Mouse (Mus musculus) CH12.LX (cell line): ENCODE measurements around the gene Baz2b. TPM values are rescaled to one million over a fixed set of nuclear protein-coding genes. Genes with fewer than 3 reads are reported as not detected.

ENCODE experiments used
- DNase-seq: peaks from one replicate; pipeline ENCODE4 v3.0.0-alpha.2; 2013; ENCODE audit errors: extremely low read depth
- H3K27ac ChIP-seq: 2 replicates; pipeline ENCODE4 v1.5.1; 2012; ENCODE audit warnings: low read depth, mild to moderate bottlenecking, control low read depth, moderate library complexity; ENCODE audit not compliant: insufficient read depth
- H3K27me3 ChIP-seq: replicated peaks from 2 replicates; pipeline ENCODE3; 2012; ENCODE audit warnings: inconsistent platforms
- H3K36me3 ChIP-seq, 2 experiments: replicated peaks in 1 of 2; 2 replicates each; pipeline versions ENCODE3 to v1.6.1; 2012; ENCODE audit warnings: inconsistent platforms in 1 of 2, low read length in 1 of 2, mild to moderate bottlenecking in 1 of 2, mixed read lengths in 1 of 2, moderate library complexity in 1 of 2; ENCODE audit not compliant: control insufficient read depth in 1 of 2, insufficient read depth in 1 of 2
- H3K4me1 ChIP-seq, 2 experiments: 2 replicates each; pipeline ENCODE4 v1.6.1; 2012; ENCODE audit warnings: inconsistent platforms in 1 of 2, moderate library complexity in 1 of 2; ENCODE audit not compliant: insufficient read depth in 2 of 2, control insufficient read depth in 1 of 2
- H3K4me2 ChIP-seq: 2 replicates; pipeline ENCODE4 v1.6.1; 2012; ENCODE audit warnings: low read depth, mild to moderate bottlenecking, control low read depth; ENCODE audit not compliant: poor library complexity, insufficient read depth, severe bottlenecking
- H3K4me3 ChIP-seq, 3 experiments: fragments of 150-350 bp in 1 of 3; sonication (generic) in 1 of 3; replicated peaks in 1 of 3; 2 replicates each; pipeline versions ENCODE3 to v1.5.1; 2011 to 2012; ENCODE audit warnings: low read depth in 2 of 3, low read length in 2 of 3, mild to moderate bottlenecking in 2 of 3, moderate library complexity in 2 of 3, control low read depth in 1 of 3, improper control_type of control experiment in 1 of 3, inconsistent platforms in 1 of 3, mixed read lengths in 1 of 3; ENCODE audit not compliant: poor library complexity in 1 of 3
- H3K79me2 ChIP-seq: replicated peaks from 2 replicates; pipeline ENCODE4 v1.6.1; 2012; ENCODE audit warnings: mild to moderate bottlenecking, moderate library complexity; ENCODE audit not compliant: control insufficient read depth, poor library complexity, insufficient read depth, severe bottlenecking; ENCODE audit errors: extremely low read depth
- H3K9ac ChIP-seq: 2 replicates; pipeline ENCODE4 v1.6.1; 2012; ENCODE audit warnings: low read depth, mild to moderate bottlenecking, control low read depth, moderate library complexity; ENCODE audit not compliant: insufficient read depth
- H3K9me3 ChIP-seq: replicated peaks from 2 replicates; pipeline ENCODE3; 2012; ENCODE audit warnings: low read length, inconsistent platforms, mixed read lengths
- E2F4 ChIP-seq: IDR thresholded peaks from 2 replicates; pipeline ENCODE4 v1.6.1; 2011; ENCODE audit warnings: low read depth, low read length, improper control_type of control experiment; ENCODE audit not compliant: insufficient replicate concordance
- ELF1 ChIP-seq: IDR thresholded peaks from 2 replicates; pipeline ENCODE4 v1.6.1; 2014; ENCODE audit warnings: low read depth, mild to moderate bottlenecking, inconsistent platforms, low read length, improper control_type of control experiment
- EP300 ChIP-seq: IDR thresholded peaks from 2 replicates; pipeline ENCODE4 v1.6.1; 2011; ENCODE audit warnings: low read length, improper control_type of control experiment
- ETS1 ChIP-seq: conservative IDR thresholded peaks from 2 replicates; pipeline ENCODE4 v1.6.1; 2012; ENCODE audit warnings: low read depth, mild to moderate bottlenecking, inconsistent platforms, low read length, improper control_type of control experiment, moderate library complexity
- GABPA ChIP-seq: IDR thresholded peaks from 2 replicates; pipeline ENCODE4 v1.6.1; 2012; ENCODE audit warnings: low read depth, low read length, improper control_type of control experiment, inconsistent platforms; ENCODE audit not compliant: insufficient replicate concordance
- HCFC1 ChIP-seq: IDR thresholded peaks from 2 replicates; pipeline ENCODE4 v1.6.1; 2012; ENCODE audit warnings: low read depth, mild to moderate bottlenecking, inconsistent platforms, low read length, improper control_type of control experiment
- IRF4 ChIP-seq: IDR thresholded peaks from 2 replicates; pipeline ENCODE4 v1.6.1; 2014; ENCODE audit warnings: low read depth, mild to moderate bottlenecking, inconsistent platforms, low read length, improper control_type of control experiment
- JUN ChIP-seq: IDR thresholded peaks from 2 replicates; pipeline ENCODE4 v1.6.1; 2011; ENCODE audit warnings: low read depth, mild to moderate bottlenecking, low read length, improper control_type of control experiment, moderate library complexity; ENCODE audit not compliant: insufficient read depth
- JUND ChIP-seq: conservative IDR thresholded peaks from 2 replicates; pipeline ENCODE4 v1.6.1; 2011; ENCODE audit warnings: low read depth, low read length, improper control_type of control experiment
- MAZ ChIP-seq: IDR thresholded peaks from 2 replicates; pipeline ENCODE4 v1.6.1; 2012; ENCODE audit warnings: low read depth, mild to moderate bottlenecking, inconsistent platforms, low read length, improper control_type of control experiment, moderate library complexity
- MEF2A ChIP-seq: IDR thresholded peaks from 2 replicates; pipeline ENCODE4 v1.6.1; 2014; ENCODE audit warnings: low read depth, mild to moderate bottlenecking, inconsistent platforms, low read length, improper control_type of control experiment, borderline replicate concordance
- MYC ChIP-seq: IDR thresholded peaks from 2 replicates; pipeline ENCODE4 v1.6.1; 2011; ENCODE audit warnings: low read depth, mild to moderate bottlenecking, improper control_type of control experiment, low read length
- NELFE ChIP-seq: IDR thresholded peaks from 2 replicates; pipeline ENCODE4 v1.6.1; 2011; ENCODE audit warnings: low read depth, low read length, improper control_type of control experiment
- POLR2AphosphoS2 ChIP-seq: IDR thresholded peaks from 2 replicates; pipeline ENCODE4 v1.6.1; 2011; ENCODE audit warnings: low read depth, low read length, improper control_type of control experiment
- RCOR1 ChIP-seq: conservative IDR thresholded peaks from 2 replicates; pipeline ENCODE4 v1.6.1; 2012; ENCODE audit warnings: low read depth, mild to moderate bottlenecking, inconsistent platforms, low read length, improper control_type of control experiment
- SMC3 ChIP-seq: IDR thresholded peaks from 2 replicates; pipeline ENCODE4 v1.6.1; 2011; ENCODE audit warnings: low read depth, low read length, improper control_type of control experiment
- UBTF ChIP-seq: IDR thresholded peaks from 2 replicates; pipeline ENCODE4 v1.6.1; 2012; ENCODE audit warnings: low read depth, mild to moderate bottlenecking, inconsistent platforms, low read length, improper control_type of control experiment, moderate library complexity
- dilution Hi-C: fragments of 300-500 bp; cut with MboI; formaldehyde crosslinking; loops from 2 replicates; pipeline ENCODE4 v1.14.3; 2020; ENCODE audit warnings: low sequenced_read_pairs; ENCODE audit not compliant: extremely low pct_unique_long_range_greater_than_20kb, extremely low pct_ligation_motif_present
- in situ Hi-C: fragments of 300-500 bp; cut with MboI; formaldehyde crosslinking; loops from 3 replicates; pipeline ENCODE4 v1.14.3; 2019; ENCODE audit warnings: low sequenced_read_pairs, low pct_ligation_motif_present, low pct_unique_long_range_greater_than_20kb, mixed read lengths
- polyA plus RNA-seq: library from polyadenylated mRNA; unstranded; fragments of >175 nt; gene quantifications from 2 replicates; pipeline ENCODE4 v1.2.1, GENCODE M21; 2012; ENCODE audit warnings: low read depth; ENCODE audit not compliant: insufficient read length
- total RNA-seq, 2 experiments: library from RNA; depleted of rRNA; stranded (reverse); fragments of 300-350 nt in 1 of 2; fragments of >200 nt in 1 of 2; gene quantifications; 2 replicates each; pipeline ENCODE4 v1.2.3; 2012 to 2014

The Baz2b gene
- total and polyA plus RNA-seq, 3 experiments = 17.3 to 36.3 (median 31.9) TPM

- H3K4me2 ChIP-seq = no peak overlapping the region
- H3K9me3 ChIP-seq = no peaks in the 10 kb centered on the region
- H3K36me3 ChIP-seq = peaks cover 6 to 22% of the 10 kb centered on the region in 2 experiments
- no peak for TF ChIP-seq MEF2A
- TF ChIP-seq UBTF = no peak
- no peak for TF ChIP-seq JUN
- TF ChIP-seq POLR2AphosphoS2 = no peak
- TF ChIP-seq E2F4 = no peak
- TF ChIP-seq GABPA = no peak
- TF ChIP-seq IRF4 = no peak
- TF ChIP-seq SMC3 = no peak
- no peak for TF ChIP-seq NELFE
- no peak for TF ChIP-seq MAZ
- no peak for TF ChIP-seq RCOR1
- no peak for TF ChIP-seq HCFC1
- no peak for TF ChIP-seq JUND
- TF ChIP-seq ETS1 = no peak
- no peaks in the 10 kb centered on the region for H3K27me3 ChIP-seq
- dilution Hi-C loops = no loop called here
- no peak for DNase-seq
- no peaks in the 10 kb centered on the region; the same call in 1 of the 2 replicates for H3K79me2 ChIP-seq
- no peak overlapping the region for H3K4me3 ChIP-seq
- H3K4me1 ChIP-seq = peaks cover 2 to 19% of the 10 kb centered on the region in 2 experiments; a peak in 3 of 4 replicates
- in situ Hi-C loops = no loop called here
- H3K27ac ChIP-seq = no peak overlapping the region
- H3K9ac ChIP-seq = no peak overlapping the region
Measured at GRCm38 (mm10) chr2:59996911-59997310, 212.7 kb downstream of the Baz2b start.

- in situ Hi-C loops = no loop called here
- Histone ChIP-seq H3K79me2 (no peaks in the 10 kb centered on the region; the same call in 1 of the 2 replicates), H3K9ac (no peak overlapping the region), H3K4me1 (peaks cover 2 to 11% of the 10 kb centered on the region in 2 experiments; a peak in 2 of 4 replicates), H3K27ac (no peak overlapping the region), H3K36me3 (peaks cover 4 to 26% of the 10 kb centered on the region in 2 experiments), H3K4me2 (no peak overlapping the region), H3K9me3 (no peaks in the 10 kb centered on the region), H3K27me3 (no peaks in the 10 kb centered on the region), H3K4me3 (no peak overlapping the region)
- no peak for DNase-seq
- dilution Hi-C loops = no loop called here
- TF ChIP-seq EP300 (no peak), ELF1 (no peak), MYC (no peak), ETS1 (no peak)
Measured at GRCm38 (mm10) chr2:59993190-59993535, 216.5 kb downstream of the Baz2b start.
